Mouse (Mus musculus) embryonic stem cell, embryonic (primary cell): Measurements from ENCODE around the gene Gabbr2.

Experiments
- CTCF ChIA-PET, 4 experiments: fragments of 300-600 bp in 2 of 4; fragments of 350-600 bp in 2 of 4; sonication (Branson Sonifier 250); formaldehyde crosslinking; loops; one replicate each; lab custom pipeline; 2022; ENCODE audit warnings: inconsistent platforms in 2 of 4; lab: Charles Lee
- POLR2A ChIA-PET, 4 experiments: fragments of 300-600 bp in 2 of 4; fragments of 350-600 bp in 2 of 4; sonication (Branson Sonifier 250); formaldehyde crosslinking; loops; one replicate each; lab custom pipeline; 2022; ENCODE audit warnings: antibody characterized with exemption in 4 of 4, inconsistent platforms in 1 of 4; lab: Charles Lee

Gene Gabbr2

GRCm38 (mm10) chr4:46885627-46886383 is 105.9 kb downstream of the Gabbr2 start:
- POLR2A ChIA-PET, result no interaction called here

DNA sequence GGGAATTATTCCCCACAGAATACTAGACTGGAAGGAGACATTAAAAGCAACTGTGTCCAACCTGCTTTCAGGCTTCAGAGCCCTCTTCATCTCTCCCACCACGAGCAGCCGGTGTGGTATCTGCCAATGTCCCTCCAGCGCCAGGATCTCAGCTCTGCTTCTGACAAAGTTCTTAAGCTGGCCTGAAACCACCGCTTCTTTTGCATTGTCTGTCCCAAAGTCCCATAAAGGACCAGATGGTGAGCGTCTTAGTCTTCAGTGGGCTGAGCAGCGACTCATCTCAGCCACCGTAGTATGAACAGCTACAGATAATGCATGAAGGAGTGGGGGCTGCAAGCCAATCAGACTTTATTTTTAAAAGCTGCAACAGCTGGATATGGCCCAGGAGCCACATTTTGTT is 107.5 kb downstream of the Gabbr2 start:
- POLR2A ChIA-PET, result interaction anchor here in 2 of 4 experiments (0.7 to 0.9 kb wide), 3 partner anchors 8 to 602 kb away, joined by 3 to 4 read pairs (median 3); no protein-coding TSS in a partner anchor
- CTCF ChIA-PET, result interaction anchor here in 2 of 4 experiments (1.2 kb wide), 2 partner anchors 103 to 340 kb away, joined by 3 read pairs; no protein-coding TSS in a partner anchor

More at GRCm38 (mm10) chr4:46885627-46886383, 105.9 kb downstream of the Gabbr2 start:
- CTCF ChIA-PET, result no interaction called here

- CTCF ChIA-PET, result interaction anchor here in 1 of 4 experiments (1.2 kb wide), 1 partner anchor 102 kb away, joined by 3 read pairs; no protein-coding TSS in a partner anchor
- POLR2A ChIA-PET, result interaction anchor here in 1 of 4 experiments (0.7 kb wide), 2 partner anchors 29 to 601 kb away, joined by 3 read pairs; no protein-coding TSS in a partner anchor
Measured at GRCm38 (mm10) chr4:46883546-46883945, 108.1 kb downstream of the Gabbr2 start.

DNA sequence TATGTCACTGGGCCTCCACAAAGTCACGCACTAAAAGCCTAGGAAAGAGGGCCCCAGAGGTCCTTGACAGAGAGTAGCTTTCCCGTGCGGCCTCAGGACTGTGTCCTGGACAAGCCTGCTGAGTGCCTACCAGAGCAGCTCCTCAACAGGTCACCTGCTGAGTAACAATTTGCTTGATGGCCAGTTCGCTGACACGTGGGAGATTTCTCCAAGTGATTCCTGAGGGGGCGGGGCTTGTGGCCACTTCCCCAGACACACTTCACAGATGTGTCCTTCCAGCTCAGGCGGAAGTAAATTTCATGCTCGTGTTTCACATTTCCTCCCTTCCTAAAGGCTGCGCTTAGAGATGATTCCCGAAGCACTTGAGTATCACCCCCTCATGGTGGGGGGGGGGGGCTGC is 108.6 kb downstream of the Gabbr2 start:
- ChIA-PET CTCF (interaction anchor here in 1 of 4 experiments (1.2 kb wide), 1 partner anchor 102 kb away, joined by 3 read pairs; no protein-coding TSS in a partner anchor), POLR2A (no interaction called here)

DNA sequence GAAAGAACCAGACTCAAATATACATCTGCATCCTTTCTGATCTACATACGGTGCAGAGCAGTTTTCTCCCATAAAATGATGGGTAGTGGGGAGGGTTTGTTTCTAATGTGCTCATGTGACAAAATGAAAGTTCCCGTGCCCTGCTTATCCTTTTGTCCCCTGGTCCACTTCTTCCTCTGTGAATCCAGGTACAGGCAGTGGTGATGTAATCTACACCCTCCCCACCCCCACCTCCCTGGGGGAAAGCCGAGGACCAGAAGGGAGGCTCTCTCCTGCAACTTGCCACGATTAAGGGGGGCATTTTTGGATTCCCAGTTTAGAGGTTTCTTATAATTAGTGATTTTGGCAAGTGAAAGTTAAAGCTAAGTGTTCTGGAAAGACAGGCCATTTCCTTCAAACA is 110.4 kb downstream of the Gabbr2 start:
- CTCF ChIA-PET, result no interaction called here
- POLR2A ChIA-PET, result interaction anchor here in 1 of 4 experiments (0.6 kb wide), 1 partner anchor 654 kb away, joined by 3 read pairs; no protein-coding TSS in a partner anchor

DNA sequence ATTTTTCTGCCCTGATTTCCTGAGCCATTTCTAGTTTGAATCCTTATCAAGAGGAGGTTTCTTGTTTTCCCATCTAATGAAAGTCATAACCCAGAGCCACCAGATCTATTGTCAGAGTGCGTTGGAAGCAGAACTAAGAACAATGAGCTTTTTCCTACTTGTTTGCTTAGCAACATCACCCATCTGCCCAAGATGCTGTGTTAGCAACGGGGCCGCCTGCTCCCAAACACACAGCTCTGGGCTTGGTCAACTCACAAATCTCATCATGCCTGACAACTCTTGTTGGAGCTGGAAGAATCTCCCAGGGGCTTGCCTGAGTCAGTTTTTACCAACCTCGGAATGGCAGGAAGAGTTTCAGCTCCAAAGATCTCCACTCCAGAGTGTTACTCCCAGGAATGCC is 111.7 kb downstream of the Gabbr2 start:
- POLR2A ChIA-PET, result no interaction called here
- CTCF ChIA-PET, result no interaction called here

- ChIA-PET POLR2A (interaction anchor here in 1 of 4 experiments (0.6 kb wide), 1 partner anchor 11 kb away, joined by 4 read pairs; no protein-coding TSS in a partner anchor), CTCF (interaction anchor here in 1 of 4 experiments (0.6 kb wide), 1 partner anchor 11 kb away, joined by 13 read pairs; no protein-coding TSS in a partner anchor)
Measured at GRCm38 (mm10) chr4:46872750-46873149, 118.9 kb downstream of the Gabbr2 start.

DNA sequence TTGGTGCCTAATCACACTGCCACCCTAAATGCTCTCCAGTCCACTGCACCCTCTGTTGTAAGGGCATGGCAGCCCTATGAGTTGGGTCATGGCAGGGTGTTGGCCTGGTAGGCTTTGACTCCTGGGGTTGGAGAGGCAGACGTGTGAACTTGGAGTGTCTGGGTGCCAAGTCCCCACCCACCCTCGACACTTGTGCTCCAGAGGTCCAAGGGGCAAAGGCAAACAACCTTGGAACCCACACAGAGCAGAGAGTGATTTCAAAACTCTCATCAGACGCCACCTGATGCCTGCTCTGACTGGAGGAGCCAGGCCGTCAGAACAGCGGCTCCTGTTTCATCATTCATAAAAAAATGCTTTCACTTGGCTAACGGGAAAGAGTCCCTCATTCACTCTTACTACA is 121.5 kb downstream of the Gabbr2 start:
- POLR2A ChIA-PET, result no interaction called here
- CTCF ChIA-PET, result interaction anchor here in 1 of 4 experiments (0.6 kb wide), 1 partner anchor 151 kb away, joined by 5 read pairs; no protein-coding TSS in a partner anchor

DNA sequence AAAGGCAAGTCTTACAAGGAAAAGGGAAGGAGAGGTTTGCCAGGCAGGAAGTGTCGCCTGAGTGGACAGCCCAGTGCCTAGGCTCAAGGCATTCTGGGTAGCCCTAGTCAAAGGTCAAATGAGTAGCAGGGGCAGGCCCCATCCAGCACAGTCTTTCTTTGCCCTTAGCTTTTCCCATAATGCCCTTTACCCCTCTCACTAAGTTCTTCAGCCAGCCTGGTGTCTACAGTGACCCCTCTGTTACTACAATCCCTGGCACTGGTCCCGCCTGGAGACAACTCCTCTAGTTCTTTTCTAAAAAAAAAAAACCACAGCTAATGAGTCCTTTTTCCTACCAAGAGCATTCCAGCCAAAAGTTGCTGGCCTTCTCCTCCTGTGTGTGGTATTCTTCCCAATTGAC is 122.3 kb downstream of the Gabbr2 start:
- CTCF ChIA-PET, result no interaction called here
- POLR2A ChIA-PET, result no interaction called here

DNA sequence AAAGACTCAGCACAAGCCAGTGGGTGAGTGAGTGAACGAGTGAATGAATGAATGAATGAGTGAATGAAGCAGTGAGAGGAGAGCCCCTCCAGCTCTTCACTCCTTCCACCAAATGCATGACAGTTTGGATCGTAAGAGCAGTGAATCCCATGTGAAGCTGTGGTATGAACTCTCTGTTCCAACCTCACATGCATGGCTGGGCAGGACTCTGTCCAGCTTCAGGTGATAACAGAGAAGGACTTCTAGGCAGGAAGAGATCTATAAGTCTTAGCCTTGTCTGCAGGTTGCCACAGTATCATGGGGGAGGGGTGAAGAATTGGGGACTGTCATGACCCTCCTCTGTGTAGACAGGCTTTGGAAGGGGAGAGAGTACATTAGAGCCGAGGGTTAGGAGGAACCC is 122.8 kb downstream of the Gabbr2 start:
- CTCF ChIA-PET, result interaction anchor here in 1 of 4 experiments (0.6 kb wide), 1 partner anchor 1440 kb away, joined by 3 read pairs; no protein-coding TSS in a partner anchor
- POLR2A ChIA-PET, result no interaction called here

GRCm38 (mm10) chr4:46868181-46868580 is 123.5 kb downstream of the Gabbr2 start:
- ChIA-PET POLR2A (no interaction called here), CTCF (no interaction called here)

DNA sequence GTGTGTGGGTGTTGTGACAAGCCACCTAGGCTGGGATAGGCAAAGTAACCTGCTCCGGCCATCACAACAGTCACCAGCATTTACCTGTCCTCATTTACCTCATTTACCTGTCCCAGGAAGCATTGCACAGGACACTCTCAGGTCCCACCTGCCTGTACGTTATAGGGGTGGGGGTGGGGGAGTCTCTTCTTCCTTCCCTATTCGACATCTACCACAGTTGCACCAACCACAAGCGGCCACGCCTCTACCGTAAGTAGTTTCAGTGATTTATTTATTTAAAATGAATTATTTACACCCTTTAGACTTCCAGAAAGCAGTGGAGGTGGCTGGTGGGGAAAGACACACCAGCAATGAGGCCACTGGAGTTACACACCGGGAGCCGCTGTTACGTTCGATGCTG is 123.9 kb downstream of the Gabbr2 start:
- CTCF ChIA-PET, result no interaction called here
- POLR2A ChIA-PET, result interaction anchor here in 1 of 4 experiments (0.6 kb wide), 1 partner anchor 195 kb away, joined by 3 read pairs; no protein-coding TSS in a partner anchor

DNA sequence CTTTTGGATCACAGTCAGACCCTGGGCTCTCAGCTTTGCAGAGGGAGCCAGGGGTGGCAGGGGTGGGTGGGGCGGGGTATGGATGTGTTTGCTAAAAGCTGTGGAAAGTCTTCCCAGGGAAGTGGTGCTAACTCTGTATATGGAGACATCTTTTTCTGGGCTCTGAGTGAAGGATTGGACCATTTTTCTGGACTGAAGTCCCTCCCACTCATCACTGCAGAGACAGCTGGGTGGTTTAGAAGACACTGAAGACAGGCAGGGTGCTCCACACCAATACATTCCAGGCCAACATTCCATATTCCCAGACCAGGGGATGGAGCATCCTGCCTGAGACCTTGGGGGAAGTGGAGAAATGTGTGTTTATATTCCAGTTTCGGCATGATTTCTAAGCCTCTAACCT is 125.6 kb downstream of the Gabbr2 start:
- POLR2A ChIA-PET, result no interaction called here
- CTCF ChIA-PET, result no interaction called here

- ChIA-PET CTCF (interaction anchor here in 1 of 4 experiments (0.5 kb wide), 1 partner anchor 202 kb away, joined by 6 read pairs; no protein-coding TSS in a partner anchor), POLR2A (no interaction called here)
Measured at GRCm38 (mm10) chr4:46863721-46864120, 128.0 kb downstream of the Gabbr2 start.

GRCm38 (mm10) chr4:46862677-46863076 is 129.0 kb downstream of the Gabbr2 start:
- CTCF ChIA-PET, result no interaction called here
- POLR2A ChIA-PET, result no interaction called here

DNA sequence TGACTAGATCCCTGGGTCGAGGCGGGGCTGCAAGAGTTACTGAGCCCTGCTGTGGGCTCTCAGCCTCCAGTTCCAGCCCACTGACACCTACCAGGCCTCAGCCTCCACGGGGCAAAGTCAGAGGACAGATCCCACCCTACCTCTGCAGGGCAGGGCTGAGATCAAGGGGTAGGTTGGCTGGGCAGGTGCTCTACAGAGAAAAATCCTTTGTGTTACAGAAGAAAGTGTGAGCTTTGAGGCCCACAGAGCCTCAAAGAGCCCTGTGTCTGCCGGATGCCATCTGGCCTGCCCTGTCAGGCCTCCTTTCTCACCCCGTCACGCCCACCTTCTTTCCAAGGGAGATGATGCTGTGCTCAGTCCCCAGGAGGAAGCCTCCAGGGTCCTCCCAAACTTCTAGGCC is 131.1 kb downstream of the Gabbr2 start:
- CTCF ChIA-PET, result no interaction called here
- POLR2A ChIA-PET, result no interaction called here

GRCm38 (mm10) chr4:46858899-46859298 is 132.8 kb downstream of the Gabbr2 start:
- POLR2A ChIA-PET, result no interaction called here
- CTCF ChIA-PET, result interaction anchor here in 1 of 4 experiments (1.3 kb wide), 1 partner anchor 169 kb away, joined by 4 read pairs; no protein-coding TSS in a partner anchor

- ChIA-PET CTCF (no interaction called here), POLR2A (no interaction called here)
Measured at GRCm38 (mm10) chr4:46856145-46856544, 135.5 kb downstream of the Gabbr2 start.

DNA sequence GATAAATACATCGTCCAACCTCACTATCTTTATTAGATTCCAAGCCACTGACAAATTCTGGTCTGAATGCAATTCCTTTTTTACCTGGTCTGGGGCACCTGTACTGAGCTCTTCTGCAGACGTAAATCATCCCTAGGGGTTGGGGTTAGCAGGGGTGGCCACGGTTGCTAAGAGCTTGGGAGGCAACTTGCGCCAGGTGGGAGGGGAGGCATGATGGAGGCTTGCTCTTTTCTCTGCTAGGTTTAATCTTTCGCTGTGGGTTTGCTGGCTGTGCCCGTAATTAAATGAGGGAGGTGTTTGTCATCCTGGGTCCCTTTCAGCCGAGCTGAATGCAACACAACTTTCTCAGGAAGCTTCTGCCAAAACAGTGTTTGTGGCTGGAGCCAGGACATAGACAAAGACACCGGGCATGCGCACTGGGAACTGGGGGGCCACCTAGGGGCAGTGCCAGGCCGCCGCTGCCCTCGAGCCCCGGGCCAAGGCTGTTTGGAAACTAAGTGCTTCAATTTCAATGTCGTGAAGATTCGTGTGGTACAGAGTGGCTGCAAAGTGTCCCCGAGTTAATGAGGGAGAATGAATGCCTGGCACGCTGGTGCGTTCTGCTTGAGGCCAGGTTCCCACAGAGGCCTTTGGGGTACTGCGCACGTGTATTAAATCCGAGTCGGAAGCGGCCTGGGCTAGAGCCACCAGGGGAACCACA is 136.8 kb downstream of the Gabbr2 start:
- POLR2A ChIA-PET, result interaction anchor here in 1 of 4 experiments (0.7 kb wide), 1 partner anchor 29 kb away, joined by 3 read pairs; no protein-coding TSS in a partner anchor

More for the DNA sequence above, 136.8 kb downstream of the Gabbr2 start:
- CTCF ChIA-PET, result interaction anchor here in 2 of 4 experiments (0.7 to 1.3 kb wide), 2 partner anchors 57 to 244 kb away, joined by 3 to 7 read pairs; no protein-coding TSS in a partner anchor
